Comparison of ENCODE assay signal across 8 mouse cellular contexts in genomic region chr8:87660029-87660915, GRCm38 (mm10).
A peak's percentile ranks its signal among the peaks of the same experiment; 100 is the strongest.
DNase-seq lines count a peak whose midpoint lies in the region; ATAC-seq lines count a peak whose summit lies in the region.

No protein-coding gene starts in this region.

- DNase-seq in heart, adult 8-10 months (ENCODE audit: low spot score): no peak
- peak; percentile 24 for DNase-seq in Muller cell, postnatal 12 days (ENCODE audit: inconsistent ontology term)
- DNase-seq in hindbrain, embryonic 10.5 days (ENCODE audit: low spot score): peak; percentile 37
- DNase-seq in adrenal gland, postnatal 36 days: no peak
- DNase-seq in layer of hippocampus, postnatal 36 days: no peak

- H3K27ac ChIP-seq in heart, embryonic 14.5 days (replicated peaks in 1 of 2; ENCODE audit: control insufficient read depth in 1 of 2, insufficient read depth in 1 of 2, low read depth in 2 of 2, low read length in 2 of 2): no peak overlapping the region
- peak overlapping the region; percentile 77 for H3K27ac ChIP-seq in hindbrain, embryonic 10.5 days
- H3K27ac ChIP-seq in midbrain, embryonic 12.5 days (replicated peaks): peak overlapping the region; percentile 72

- no peak for ATAC-seq in heart, embryonic 14.5 days (ENCODE audit: insufficient number of reproducible peaks, insufficient read depth, low FRiP score, low read depth)
- no peak for ATAC-seq in midbrain, embryonic 12.5 days (ENCODE audit: low FRiP score, low read depth)
- ATAC-seq in activated CD4-positive, CD25-positive, alpha-beta regulatory T cell, adult 4 months: no peak

- H3K9ac ChIP-seq in heart, embryonic 14.5 days (ENCODE audit: low read length): 0 out of 2 replicates have a peak overlapping the region, but pooled peaks have one; percentile 23
- H3K9ac ChIP-seq in midbrain, embryonic 12.5 days (replicated peaks): peak overlapping the region; percentile 39; the same call in 1 of the 2 replicates

- peaks cover 52% of the 10 kb centered on the region for H3K27me3 ChIP-seq in heart, embryonic 14.5 days (ENCODE audit: control insufficient read depth, insufficient read depth, low read length)
- H3K27me3 ChIP-seq in hindbrain, embryonic 10.5 days (ENCODE audit: insufficient read depth, poor library complexity, severe bottlenecking): peaks cover 57% of the 10 kb centered on the region
- H3K27me3 ChIP-seq in midbrain, embryonic 12.5 days: peaks cover 34% of the 10 kb centered on the region

- 4% methylated on average over 43 of the region's 43 CpGs for WGBS in heart, embryonic 14.5 days
- 2% methylated on average over 43 of the region's 43 CpGs for WGBS in hindbrain, embryonic 10.5 days
- 3% methylated on average over 43 of the region's 43 CpGs for WGBS in midbrain, embryonic 12.5 days

- H3K9me3 ChIP-seq in heart, embryonic 14.5 days (ENCODE audit: control insufficient read depth, low read length): no peaks in the 10 kb centered on the region
- H3K9me3 ChIP-seq in hindbrain, embryonic 10.5 days: no peaks in the 10 kb centered on the region
- no peaks in the 10 kb centered on the region for H3K9me3 ChIP-seq in midbrain, embryonic 12.5 days

- H3K36me3 ChIP-seq in heart, embryonic 14.5 days (ENCODE audit: control insufficient read depth, insufficient read depth, low read length): no peaks in the 10 kb centered on the region
- H3K36me3 ChIP-seq in hindbrain, embryonic 10.5 days: 0 out of 2 replicates have a peak, but pooled peaks cover 5% of the 10 kb centered on the region
- no peaks in the 10 kb centered on the region for H3K36me3 ChIP-seq in midbrain, embryonic 12.5 days

- peaks cover 18 to 20% of the 10 kb centered on the region in 2 experiments; a peak in 3 of 4 replicates for H3K4me1 ChIP-seq in heart, embryonic 14.5 days (ENCODE audit: control insufficient read depth in 2 of 2, insufficient read depth in 2 of 2, low read length in 2 of 2)
- H3K4me1 ChIP-seq in hindbrain, embryonic 10.5 days (replicated peaks): peaks cover 65% of the 10 kb centered on the region
- H3K4me1 ChIP-seq in midbrain, embryonic 12.5 days: peaks cover 59% of the 10 kb centered on the region

- peak overlapping the region; percentile 57 for H3K4me2 ChIP-seq in heart, embryonic 14.5 days (ENCODE audit: low read length)
- H3K4me2 ChIP-seq in midbrain, embryonic 12.5 days (replicated peaks): peak overlapping the region; percentile 52

- H3K4me3 ChIP-seq in heart, embryonic 14.5 days (ENCODE audit: control insufficient read depth in 1 of 2, insufficient read depth in 1 of 2, low read depth in 1 of 2, low read length in 2 of 2): peak overlapping the region; percentile 3 to 25; a peak in 2 of 4 replicates
- peak overlapping the region; percentile 41 for H3K4me3 ChIP-seq in hindbrain, embryonic 10.5 days
- H3K4me3 ChIP-seq in midbrain, embryonic 12.5 days: peak overlapping the region; percentile 31

Comparison
In these comparisons a context has a peak if more than half of its experiments do, and no peak if none do; other contexts are left out.
1. H3K27ac ChIP-seq: peak in hindbrain, embryonic 10.5 days (single experiment) and midbrain, embryonic 12.5 days (single experiment); none in heart, embryonic 14.5 days (0 of 2).
2. DNase-seq: peak in Muller cell, postnatal 12 days (single experiment) and hindbrain, embryonic 10.5 days (single experiment); none in heart, adult 8-10 months (single experiment), adrenal gland, postnatal 36 days (0 of 2) and layer of hippocampus, postnatal 36 days (0 of 2).
3. Peak in every context shown above with its lines, with median percentiles within 50 percentile points of each other: H3K4me3 ChIP-seq.